Mouse (Mus musculus) spleen, adult 2 months (tissue): ENCODE data around the gene Fbxo34.

ENCODE experiments used
- CTCF ChIP-seq: fragments of 200-500 bp; IDR thresholded peaks from 2 replicates; pipeline ENCODE4 v1.5.1; 2011; ENCODE audit warnings: mild to moderate bottlenecking, inconsistent platforms; ENCODE audit not compliant: insufficient read depth, insufficient read length, insufficient replicate concordance; ENCODE audit errors: extremely low read depth
- POLR2A ChIP-seq: fragments of 200-500 bp; IDR thresholded peaks from 2 replicates; pipeline ENCODE4 v1.6.1; 2011; ENCODE audit warnings: low read depth, low read length, inconsistent platforms

GRCm38 (mm10) chr14:47560714-47561113, 110.5 kb downstream of the Fbxo34 start:
- TF ChIP-seq CTCF (no peak), POLR2A (no peak)
